Mouse (Mus musculus) cerebellum, adult 18-20 months (tissue): ENCODE data around the gene Olfr384.
"Not testable (repeated sequence)": the region's sequence is repeated elsewhere in the genome, so short reads cannot be mapped to it uniquely, and the experiment has no call there.

Experiments
- DNase-seq, 2 experiments: peaks; one replicate each; pipeline ENCODE4 v3.0.0; 2021

The Olfr384 gene

DNA sequence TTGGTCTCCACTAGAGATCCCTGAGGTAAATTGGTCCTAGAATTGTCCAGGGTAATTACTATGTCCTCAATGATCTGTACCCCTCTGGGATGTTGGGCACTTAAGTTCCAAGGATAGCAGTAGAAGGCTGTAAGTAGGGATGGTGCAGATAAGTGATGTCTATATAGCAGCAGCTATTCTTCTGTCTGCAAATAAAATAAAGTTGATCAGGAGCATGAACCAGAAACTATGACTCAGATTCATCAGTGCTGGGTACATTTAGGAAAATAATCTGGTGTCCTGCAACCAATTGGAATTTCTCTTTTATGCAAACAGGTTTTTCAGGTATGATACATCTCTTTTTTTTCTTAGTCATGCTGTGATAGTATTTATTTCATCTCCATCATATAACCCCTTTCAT is at the start of gene Olfr384:
Gene Olfr384 (plus strand): TSS at position 301 of the 400 bp plus-strand sequence.
- DNase-seq, result no peak

DNA sequence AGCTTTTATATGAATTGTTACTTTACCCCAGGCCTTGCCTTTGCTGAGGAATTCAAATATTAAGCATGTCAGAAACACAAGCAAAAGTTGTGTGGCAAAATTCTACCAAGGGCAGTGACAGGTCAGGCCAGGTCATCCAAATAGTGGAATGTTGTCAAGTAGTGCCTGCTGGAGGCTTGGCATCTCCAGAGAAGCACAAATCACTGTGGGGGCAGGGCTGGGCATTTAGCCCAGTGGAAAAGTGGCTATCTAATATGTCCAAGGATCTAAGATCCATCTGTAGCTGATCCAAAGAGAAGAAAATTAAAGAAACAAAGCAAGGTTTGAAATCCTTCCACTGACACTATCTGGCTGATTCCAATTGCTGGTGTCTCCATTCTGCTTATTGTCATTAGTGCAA is 18.5 kb upstream of the Olfr384 start:
- DNase-seq, result no peak

DNA sequence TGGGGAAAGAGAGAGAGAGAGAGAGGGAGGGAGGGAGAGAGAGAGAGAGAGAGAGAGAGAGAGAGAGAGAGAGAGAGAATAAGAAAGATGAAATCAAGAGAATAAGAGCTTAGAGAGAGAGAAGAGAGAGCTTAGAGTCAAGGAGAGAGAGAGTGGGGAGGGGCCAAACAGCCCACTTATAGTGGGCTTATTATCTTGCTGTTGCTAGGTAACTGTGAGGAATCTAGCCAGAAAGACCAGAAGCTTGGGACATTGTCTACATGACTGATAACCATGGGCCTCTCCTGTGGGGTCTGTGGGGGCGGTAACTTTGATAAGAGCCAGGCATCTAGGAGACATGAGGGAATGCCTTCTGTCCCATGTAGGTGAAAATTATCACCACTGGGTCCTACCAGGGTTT is 15.2 kb upstream of the Olfr384 start:
- not testable (repeated sequence) for DNase-seq

DNA sequence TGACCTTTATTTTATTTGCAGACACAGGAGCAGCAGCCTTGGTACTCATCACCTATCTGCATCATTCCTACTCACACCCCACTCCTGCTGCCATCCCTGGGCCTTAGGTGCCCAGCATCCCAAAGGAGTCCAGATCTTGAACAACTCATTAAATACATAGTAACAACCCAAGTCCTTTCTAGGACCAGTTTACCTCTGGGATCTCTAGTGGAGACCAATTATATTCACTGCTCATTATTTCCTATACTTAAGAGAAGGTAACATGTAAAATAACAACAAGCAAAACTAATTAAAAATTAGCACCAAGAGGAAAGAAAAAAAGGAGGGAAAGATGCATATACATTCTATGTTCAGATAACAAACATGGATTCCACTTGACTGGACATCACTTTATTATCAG is 5.5 kb upstream of the Olfr384 start, which contains the start of gene Olfr385:
Gene Olfr385 (minus strand): TSS at position 101 of the 400 bp plus-strand sequence.
- DNase-seq, result no peak
